Mouse (Mus musculus): ENCODE data around the gene Nupl2. TPM values are rescaled to one million over a fixed set of nuclear protein-coding genes. Genes with fewer than 3 reads are reported as not detected.

Gene Nupl2
- polyA plus RNA-seq, 1 experiment from 2014 or later: 6.0 TPM

DNA sequence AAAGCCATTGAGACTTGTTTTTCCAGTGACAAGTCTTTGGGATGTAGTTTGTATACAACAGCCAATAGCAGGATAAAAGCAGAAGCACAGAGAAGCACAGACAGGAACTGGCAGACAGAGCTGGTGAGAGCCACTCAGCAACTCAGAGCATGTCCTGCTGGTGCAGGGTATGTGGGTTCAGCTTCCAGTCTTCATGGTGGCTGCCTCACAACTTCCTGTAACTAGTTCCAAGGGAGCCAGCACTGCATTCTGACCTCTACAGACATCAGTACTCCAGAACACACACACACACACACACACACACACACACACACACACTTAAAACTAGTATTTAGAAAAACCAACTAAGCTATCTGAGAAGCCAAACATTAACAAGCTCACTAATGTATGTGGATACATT, 7.3 kb downstream of the Nupl2 start:
- Histone ChIP-seq H3K4me3 (replicated peaks) (no peak overlapping the region), H3K4me2 (no peak overlapping the region), H3K27ac (replicated peaks) (no peak overlapping the region), H3K9me3 (replicated peaks) (no peaks in the 10 kb centered on the region), H3K9ac (no peak overlapping the region), H3K4me1 (replicated peaks) (no peaks in the 10 kb centered on the region), H3K36me3 (replicated peaks) (peaks cover 28% of the 10 kb centered on the region), H3K27me3 (no peaks in the 10 kb centered on the region)
- ATAC-seq (ENCODE audit: insufficient read depth): no peak

DNA sequence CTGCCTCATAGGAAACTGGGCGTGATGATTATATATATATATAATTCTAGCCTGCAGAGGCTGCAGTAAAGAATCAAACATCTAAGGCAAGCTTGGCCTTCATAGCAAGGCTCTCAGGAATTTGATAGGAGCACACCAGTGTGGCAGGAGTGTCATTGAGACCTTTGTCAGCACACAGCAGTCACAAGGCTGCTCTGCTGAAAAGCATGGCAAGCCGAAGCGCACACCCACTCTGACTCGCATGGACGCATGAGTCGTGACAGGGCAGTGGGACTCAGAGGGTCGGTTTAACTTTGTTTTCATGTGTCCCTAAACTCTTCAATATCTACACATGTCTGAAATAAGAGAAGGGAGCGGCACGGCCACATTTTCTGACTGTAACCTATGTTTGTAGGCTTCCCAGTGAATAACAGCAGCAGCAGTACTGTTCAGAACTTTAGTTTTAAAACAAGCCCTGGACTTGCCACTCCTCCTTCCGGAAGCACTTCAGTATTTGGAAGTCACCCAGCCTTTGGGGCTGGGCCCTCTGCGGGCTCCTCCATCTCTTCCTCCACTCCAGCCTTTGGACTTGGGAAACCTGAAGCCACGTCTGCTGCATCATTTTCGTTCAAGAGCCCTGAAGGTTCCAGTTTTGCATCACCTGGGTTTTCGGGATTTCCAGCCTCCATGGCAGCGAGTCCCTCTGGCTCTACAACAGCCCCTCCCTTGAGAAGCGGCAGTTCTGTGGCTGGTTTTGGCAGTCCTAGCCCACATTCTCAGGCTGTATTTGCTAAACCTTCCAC, 16.9 kb downstream of the Nupl2 start:
- Histone ChIP-seq H3K27me3 (no peaks in the 10 kb centered on the region), H3K27ac (replicated peaks) (no peak overlapping the region), H3K36me3 (replicated peaks) (peaks cover 35% of the 10 kb centered on the region), H3K9ac (no peak overlapping the region), H3K4me2 (no peak overlapping the region), H3K4me1 (replicated peaks) (no peaks in the 10 kb centered on the region), H3K4me3 (replicated peaks) (no peak overlapping the region), H3K9me3 (replicated peaks) (no peaks in the 10 kb centered on the region)
- no peak for ATAC-seq (ENCODE audit: insufficient read depth)
- WGBS (ENCODE audit: insufficient replicate concordance): 80% methylated on average over 16 of the region's 16 CpGs

DNA sequence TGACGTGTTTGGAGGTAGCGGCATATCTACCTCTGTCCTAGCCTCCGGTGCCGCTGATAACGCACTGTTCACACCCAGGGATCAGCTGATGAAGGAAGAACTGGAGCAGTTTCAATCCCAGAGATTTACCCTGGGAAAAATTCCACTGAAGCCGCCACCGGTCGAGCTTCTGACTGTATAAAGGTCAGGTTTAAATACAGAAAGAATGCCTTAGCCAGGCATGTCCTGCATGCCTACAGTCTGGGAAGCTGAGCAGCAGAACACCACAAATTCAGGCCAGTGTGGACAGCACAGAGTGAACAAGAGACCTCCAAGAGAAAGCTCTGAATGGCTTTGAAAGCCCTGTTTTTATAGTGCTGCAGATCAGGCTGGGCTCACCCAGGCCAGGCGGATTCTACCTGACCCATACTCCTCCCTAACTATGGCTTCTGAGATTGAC, 17.6 kb downstream of the Nupl2 start:
- Histone ChIP-seq H3K9ac (no peak overlapping the region), H3K36me3 (replicated peaks) (peaks cover 35% of the 10 kb centered on the region), H3K4me1 (replicated peaks) (no peaks in the 10 kb centered on the region), H3K4me3 (replicated peaks) (no peak overlapping the region), H3K4me2 (no peak overlapping the region), H3K27ac (replicated peaks) (no peak overlapping the region), H3K27me3 (no peaks in the 10 kb centered on the region), H3K9me3 (replicated peaks) (no peaks in the 10 kb centered on the region)
- no peak for ATAC-seq (ENCODE audit: insufficient read depth)
- WGBS (ENCODE audit: insufficient replicate concordance): 85% methylated on average over 9 of the region's 9 CpGs

DNA sequence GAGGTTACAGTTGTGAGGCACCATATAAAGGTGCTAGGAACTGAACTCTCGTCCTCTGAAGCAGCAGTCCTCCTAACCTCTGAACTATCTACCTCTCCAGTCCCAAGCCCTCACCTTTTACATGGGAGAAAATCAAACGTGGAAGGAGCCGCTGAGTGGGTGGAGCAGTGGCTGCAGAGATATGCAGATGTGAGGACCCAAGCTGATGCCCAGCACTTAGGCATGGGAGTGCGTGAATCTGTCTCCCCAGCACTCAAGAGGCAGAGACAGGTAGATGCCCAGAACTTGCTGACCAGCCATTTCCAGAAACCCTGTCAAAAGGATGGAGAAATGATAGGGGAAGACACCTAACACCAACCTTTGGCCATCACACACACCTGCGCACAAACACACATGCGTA, 18.3 kb downstream of the Nupl2 start:
- H3K4me1 ChIP-seq (replicated peaks): no peaks in the 10 kb centered on the region
- H3K27me3 ChIP-seq: no peaks in the 10 kb centered on the region
- ATAC-seq (ENCODE audit: insufficient read depth): no peak
- no peak overlapping the region for H3K9ac ChIP-seq
- no peak overlapping the region for H3K4me3 ChIP-seq (replicated peaks)
- H3K36me3 ChIP-seq (replicated peaks): peaks cover 28% of the 10 kb centered on the region
- H3K9me3 ChIP-seq (replicated peaks): no peaks in the 10 kb centered on the region
- no peak overlapping the region for H3K4me2 ChIP-seq
- WGBS (ENCODE audit: insufficient replicate concordance): 77% methylated on average over 6 of the region's 6 CpGs
- no peak overlapping the region for H3K27ac ChIP-seq (replicated peaks)

DNA sequence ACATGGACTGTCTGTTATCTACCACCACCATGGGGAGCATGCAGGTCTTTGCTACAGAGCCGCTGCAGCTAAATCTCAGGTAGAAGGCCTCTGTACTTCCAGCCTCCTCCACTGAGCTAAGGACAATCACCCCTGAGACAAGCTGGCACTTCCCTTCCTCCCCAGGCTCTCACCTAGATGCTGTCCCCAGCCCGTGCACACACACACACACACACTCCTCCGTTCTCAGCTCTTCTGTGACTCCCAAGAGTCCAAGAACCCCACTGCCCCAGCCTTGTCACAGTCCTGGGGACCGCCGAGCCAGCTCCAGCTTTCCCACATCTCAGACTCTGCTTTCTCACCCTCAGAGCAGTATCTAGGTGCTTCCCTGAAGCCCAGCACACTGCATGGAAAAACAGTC, 19.2 kb downstream of the Nupl2 start:
- 78% methylated on average over 5 of the region's 5 CpGs for WGBS (ENCODE audit: insufficient replicate concordance)
- Histone ChIP-seq H3K9ac (no peak overlapping the region), H3K4me2 (no peak overlapping the region), H3K9me3 (replicated peaks) (no peaks in the 10 kb centered on the region), H3K4me3 (replicated peaks) (no peak overlapping the region), H3K27me3 (no peaks in the 10 kb centered on the region), H3K36me3 (replicated peaks) (peaks cover 26% of the 10 kb centered on the region), H3K27ac (replicated peaks) (no peak overlapping the region), H3K4me1 (replicated peaks) (no peaks in the 10 kb centered on the region)
- no peak for ATAC-seq (ENCODE audit: insufficient read depth)

DNA sequence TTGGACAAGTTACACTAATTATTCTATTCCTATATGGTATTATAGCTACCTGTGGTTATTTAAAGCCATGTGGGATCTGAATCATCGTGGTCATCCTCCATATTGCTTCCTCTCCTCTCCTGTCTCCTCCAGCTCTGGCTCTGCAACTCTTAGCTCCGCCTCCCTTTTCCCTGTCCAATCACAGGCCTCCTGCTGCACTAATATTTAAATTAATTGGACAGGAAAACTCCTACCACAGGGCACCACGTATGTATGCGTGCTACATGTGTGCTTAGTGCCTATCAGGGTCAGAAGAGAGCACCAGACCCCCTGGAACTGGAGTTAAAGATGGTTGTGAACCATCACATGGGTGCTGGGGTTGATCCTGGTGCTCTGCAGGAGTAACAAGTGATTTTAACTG, 23.7 kb downstream of the Nupl2 start:
- Histone ChIP-seq H3K27ac (replicated peaks) (no peak overlapping the region), H3K4me3 (replicated peaks) (no peak overlapping the region), H3K4me1 (replicated peaks) (no peaks in the 10 kb centered on the region), H3K9me3 (replicated peaks) (no peaks in the 10 kb centered on the region), H3K9ac (no peak overlapping the region), H3K36me3 (replicated peaks) (peaks cover 4% of the 10 kb centered on the region; the same call in 1 of the 2 replicates), H3K4me2 (no peak overlapping the region), H3K27me3 (no peaks in the 10 kb centered on the region)
- no peak for ATAC-seq (ENCODE audit: insufficient read depth)
- 52% methylated on average over 4 of the region's 4 CpGs for WGBS (ENCODE audit: insufficient replicate concordance)

DNA sequence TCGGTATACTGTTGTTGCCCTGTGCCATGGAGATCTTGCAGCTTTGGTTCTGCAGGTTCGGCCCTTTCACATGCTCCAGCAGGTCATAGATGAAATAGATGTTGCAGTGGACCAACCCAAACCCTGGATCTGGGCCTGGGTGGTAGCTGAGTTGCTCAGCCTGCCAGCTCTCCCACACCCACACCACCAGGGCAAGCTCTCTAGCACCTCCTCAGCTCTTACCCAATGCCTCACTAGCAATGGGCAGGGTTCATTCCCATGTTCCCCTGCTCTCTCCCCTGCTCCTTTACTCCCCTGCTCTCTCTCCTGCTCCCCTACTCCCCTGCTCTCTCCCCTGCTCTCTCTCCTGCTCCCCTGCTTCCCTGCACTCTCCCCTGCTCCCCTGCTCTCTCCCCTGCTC, 27.1 kb downstream of the Nupl2 start:
- no peak for ATAC-seq (ENCODE audit: insufficient read depth)
- Histone ChIP-seq H3K27me3 (no peaks in the 10 kb centered on the region), H3K36me3 (replicated peaks) (no peaks in the 10 kb centered on the region), H3K4me3 (replicated peaks) (no peak overlapping the region), H3K9ac (no peak overlapping the region), H3K27ac (replicated peaks) (no peak overlapping the region), H3K4me1 (replicated peaks) (no peaks in the 10 kb centered on the region), H3K4me2 (no peak overlapping the region), H3K9me3 (replicated peaks) (no peaks in the 10 kb centered on the region)
- 66% methylated on average over 2 of the region's 2 CpGs for WGBS (ENCODE audit: insufficient replicate concordance)

DNA sequence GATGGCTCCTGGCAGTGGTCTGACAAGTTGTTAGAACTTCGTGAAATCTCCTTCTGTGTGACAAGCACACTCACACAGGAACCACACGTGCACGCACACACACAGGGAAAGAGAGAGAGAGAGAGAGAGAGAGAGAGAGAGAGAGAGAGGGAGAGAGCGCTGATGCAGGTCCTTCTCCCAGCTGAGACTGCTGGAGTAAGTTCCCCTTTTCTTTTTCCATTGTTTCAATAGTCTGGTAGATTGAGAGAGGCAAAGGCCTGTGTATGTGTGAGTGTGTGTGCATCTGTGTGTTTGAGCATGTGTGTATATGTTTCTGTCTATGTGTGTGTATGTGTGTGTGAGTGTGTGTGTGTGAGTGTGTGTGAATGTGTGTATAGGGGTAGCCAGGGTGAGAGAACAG, 36.2 kb downstream of the Nupl2 start:
- ATAC-seq (ENCODE audit: insufficient read depth): no peak
- no peaks in the 10 kb centered on the region for H3K27me3 ChIP-seq
- no peak overlapping the region for H3K4me3 ChIP-seq (replicated peaks)
- H3K4me2 ChIP-seq: no peak overlapping the region
- H3K4me1 ChIP-seq (replicated peaks): no peaks in the 10 kb centered on the region
- H3K36me3 ChIP-seq (replicated peaks): no peaks in the 10 kb centered on the region
- H3K9ac ChIP-seq: no peak overlapping the region
- 26% methylated on average over 4 of the region's 4 CpGs for WGBS (ENCODE audit: insufficient replicate concordance)
- H3K27ac ChIP-seq (replicated peaks): no peak overlapping the region
- no peaks in the 10 kb centered on the region for H3K9me3 ChIP-seq (replicated peaks)

DNA sequence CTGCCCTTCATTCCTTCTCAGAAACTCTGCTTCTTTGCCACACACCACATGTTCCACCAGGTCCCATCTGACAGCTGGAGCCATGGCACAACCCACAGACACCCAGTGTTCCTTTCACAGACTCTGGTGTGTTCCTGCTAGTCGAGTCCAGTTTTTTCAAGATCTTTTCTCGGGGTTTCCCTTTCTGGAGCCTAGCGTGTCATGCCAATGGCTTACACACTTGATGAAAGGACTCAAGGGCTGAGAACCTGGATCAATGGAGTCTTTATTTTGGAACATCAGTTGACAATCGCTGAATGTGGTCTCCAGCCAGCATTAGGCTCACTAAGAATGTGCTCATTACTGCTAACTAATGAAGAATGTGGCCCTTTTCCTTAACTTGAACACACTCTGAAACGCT, 37.7 kb downstream of the Nupl2 start:
- ATAC-seq (ENCODE audit: insufficient read depth): no peak
- H3K4me3 ChIP-seq (replicated peaks): no peak overlapping the region
- H3K4me1 ChIP-seq (replicated peaks): no peaks in the 10 kb centered on the region
- H3K27ac ChIP-seq (replicated peaks): no peak overlapping the region
- no peak overlapping the region for H3K9ac ChIP-seq
- H3K9me3 ChIP-seq (replicated peaks): no peaks in the 10 kb centered on the region
- no peaks in the 10 kb centered on the region for H3K27me3 ChIP-seq
- H3K4me2 ChIP-seq: no peak overlapping the region
- H3K36me3 ChIP-seq (replicated peaks): no peaks in the 10 kb centered on the region
- WGBS (ENCODE audit: insufficient replicate concordance): 58% methylated on average over 5 of the region's 5 CpGs

DNA sequence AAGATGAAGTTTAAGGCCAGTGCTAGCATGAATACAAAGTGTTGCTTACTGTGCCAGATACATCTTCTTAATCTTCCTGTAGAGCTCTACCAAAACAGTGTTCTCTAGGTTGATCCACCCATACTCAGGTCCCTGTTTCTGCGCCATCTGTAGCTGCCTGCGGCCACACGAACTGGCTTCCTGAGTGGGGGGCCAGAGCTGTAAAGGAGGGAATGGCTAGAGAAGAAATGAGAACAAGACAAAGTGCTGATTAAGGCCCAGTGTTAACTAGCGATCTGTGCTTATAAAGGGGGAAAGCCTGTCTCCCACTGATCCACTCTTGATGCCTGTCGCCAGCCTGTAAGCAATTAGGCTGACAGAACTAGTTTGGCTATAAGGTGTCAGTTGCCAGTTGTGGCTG, 38.5 kb downstream of the Nupl2 start:
- 67% methylated on average over 5 of the region's 5 CpGs for WGBS (ENCODE audit: insufficient replicate concordance)
- Histone ChIP-seq H3K36me3 (replicated peaks) (no peaks in the 10 kb centered on the region), H3K4me2 (no peak overlapping the region), H3K4me3 (replicated peaks) (no peak overlapping the region), H3K4me1 (replicated peaks) (no peaks in the 10 kb centered on the region), H3K27ac (replicated peaks) (no peak overlapping the region), H3K27me3 (no peaks in the 10 kb centered on the region), H3K9me3 (replicated peaks) (no peaks in the 10 kb centered on the region), H3K9ac (no peak overlapping the region)
- no peak for ATAC-seq (ENCODE audit: insufficient read depth)

DNA sequence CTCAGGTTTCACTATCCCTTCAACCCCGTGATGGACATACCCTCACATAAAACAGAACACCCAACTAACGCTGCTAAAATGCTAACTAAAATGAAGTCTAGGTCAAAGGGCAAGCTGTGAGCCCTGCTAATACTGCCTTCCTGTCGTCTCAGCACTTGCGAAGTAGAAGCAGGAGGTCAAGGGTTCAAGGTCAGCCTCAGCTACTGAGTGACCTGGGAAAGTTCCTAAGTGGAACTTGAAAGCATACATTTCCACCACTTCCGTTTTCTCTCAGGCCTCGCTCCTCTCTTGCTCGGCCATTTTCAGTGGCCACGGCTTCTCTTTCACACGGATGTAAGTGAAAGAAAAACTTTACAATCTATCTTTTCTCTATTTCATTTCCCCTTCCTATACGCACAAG, 43.2 kb downstream of the Nupl2 start:
- Histone ChIP-seq H3K4me3 (replicated peaks) (no peak overlapping the region), H3K27me3 (no peaks in the 10 kb centered on the region), H3K4me1 (replicated peaks) (no peaks in the 10 kb centered on the region), H3K36me3 (replicated peaks) (no peaks in the 10 kb centered on the region), H3K27ac (replicated peaks) (no peak overlapping the region), H3K9ac (no peak overlapping the region), H3K9me3 (replicated peaks) (no peaks in the 10 kb centered on the region), H3K4me2 (no peak overlapping the region)
- ATAC-seq (ENCODE audit: insufficient read depth): no peak
- 61% methylated on average over 10 of the region's 10 CpGs for WGBS (ENCODE audit: insufficient replicate concordance)

DNA sequence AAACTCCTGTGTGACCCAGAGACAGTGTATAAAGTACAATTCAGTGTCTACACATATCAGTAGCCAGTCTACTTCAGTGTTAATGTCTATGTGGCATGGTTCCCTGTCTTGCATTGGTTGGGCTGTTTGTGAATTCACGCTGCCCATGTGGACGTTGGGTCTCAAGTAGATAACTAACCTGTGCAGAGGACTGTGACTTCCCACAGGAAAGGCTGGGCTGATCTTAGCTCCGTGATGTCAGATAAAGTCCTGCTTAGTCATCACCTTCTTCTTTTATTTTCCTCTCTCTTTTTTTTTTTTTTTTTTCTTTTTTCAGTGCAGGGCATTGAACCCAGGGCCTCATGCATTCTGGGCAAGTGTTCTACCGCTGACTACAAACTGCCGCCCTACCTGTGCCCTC, 43.7 kb downstream of the Nupl2 start:
- H3K4me1 ChIP-seq (replicated peaks): no peaks in the 10 kb centered on the region
- no peaks in the 10 kb centered on the region for H3K9me3 ChIP-seq (replicated peaks)
- ATAC-seq (ENCODE audit: insufficient read depth): no peak
- no peak overlapping the region for H3K9ac ChIP-seq
- H3K4me2 ChIP-seq: no peak overlapping the region
- H3K36me3 ChIP-seq (replicated peaks): no peaks in the 10 kb centered on the region
- no peaks in the 10 kb centered on the region for H3K27me3 ChIP-seq
- no peak overlapping the region for H3K4me3 ChIP-seq (replicated peaks)
- 32% methylated on average over 5 of the region's 5 CpGs for WGBS (ENCODE audit: insufficient replicate concordance)
- H3K27ac ChIP-seq (replicated peaks): no peak overlapping the region
